Mouse (Mus musculus) MEL (cell line): ENCODE data around the gene Etv5. TPM values are rescaled to one million over a fixed set of nuclear protein-coding genes. Genes with fewer than 3 reads are reported as not detected.

ENCODE experiments used
- DNase-seq: peaks from one replicate; pipeline ENCODE4 v3.0.0; 2011; ENCODE audit warnings: low read depth, low spot score
- H3K27ac ChIP-seq: 2 replicates; pipeline ENCODE4 v1.5.1; 2012; ENCODE audit warnings: low read depth, mild to moderate bottlenecking, control low read depth, low read length, moderate library complexity; ENCODE audit not compliant: control insufficient read depth
- H3K27me3 ChIP-seq, 2 experiments: fragments of 150-350 bp in 1 of 2; sonication (generic) in 1 of 2; 2 replicates each; pipeline ENCODE4 v1.6.1; 2012; ENCODE audit warnings: low read length in 2 of 2, mild to moderate bottlenecking in 2 of 2, improper control_type of control experiment in 1 of 2, moderate library complexity in 1 of 2; ENCODE audit not compliant: insufficient read depth in 2 of 2, control insufficient read depth in 1 of 2
- H3K36me3 ChIP-seq, 2 experiments: 2 replicates each; pipeline ENCODE4 v1.6.1; 2012 to 2014; ENCODE audit warnings: low read length in 2 of 2, improper control_type of control experiment in 1 of 2, inconsistent platforms in 1 of 2, mild to moderate bottlenecking in 1 of 2; ENCODE audit not compliant: insufficient read depth in 2 of 2, control insufficient read depth in 1 of 2
- H3K4me1 ChIP-seq, 2 experiments: fragments of 150-350 bp in 1 of 2; sonication (generic) in 1 of 2; 2 replicates each; pipeline ENCODE4 v1.6.1; 2012; ENCODE audit warnings: low read length in 2 of 2, improper control_type of control experiment in 1 of 2, mild to moderate bottlenecking in 1 of 2; ENCODE audit not compliant: insufficient read depth in 2 of 2, control insufficient read depth in 1 of 2
- H3K4me3 ChIP-seq, 2 experiments: fragments of 150-350 bp in 1 of 2; sonication (generic) in 1 of 2; 2 replicates each; pipeline ENCODE4 v1.5.1; 2012; ENCODE audit warnings: low read depth in 2 of 2, low read length in 2 of 2, mild to moderate bottlenecking in 2 of 2, moderate library complexity in 2 of 2, control low read depth in 1 of 2, improper control_type of control experiment in 1 of 2; ENCODE audit not compliant: control insufficient read depth in 1 of 2, insufficient read depth in 1 of 2
- H3K79me2 ChIP-seq: 2 replicates; pipeline ENCODE4 v1.6.1; 2012; ENCODE audit warnings: mild to moderate bottlenecking, low read length, moderate library complexity; ENCODE audit not compliant: control insufficient read depth, poor library complexity, insufficient read depth
- H3K9ac ChIP-seq: 2 replicates; pipeline ENCODE4 v1.6.1; 2012; ENCODE audit warnings: low read depth, mild to moderate bottlenecking, control low read depth, low read length, moderate library complexity; ENCODE audit not compliant: control insufficient read depth, poor library complexity, severe bottlenecking
- H3K9me3 ChIP-seq: fragments of 150-350 bp; sonication (generic); replicated peaks from 2 replicates; pipeline ENCODE4 v1.6.1; 2012; ENCODE audit warnings: mild to moderate bottlenecking, low read length, improper control_type of control experiment, moderate library complexity; ENCODE audit not compliant: insufficient read depth
- BHLHE40 ChIP-seq: IDR thresholded peaks from 2 replicates; pipeline ENCODE4 v1.6.1; 2012; ENCODE audit warnings: low read depth, mild to moderate bottlenecking, inconsistent platforms, low read length, improper control_type of control experiment, borderline replicate concordance
- CHD2 ChIP-seq: IDR thresholded peaks from 2 replicates; pipeline ENCODE4 v1.6.1; 2011; ENCODE audit warnings: low read length, improper control_type of control experiment
- CTCF ChIP-seq, 3 experiments: IDR thresholded peaks in 2 of 3; conservative IDR thresholded peaks in 1 of 3; 2 replicates each; pipeline ENCODE4 v1.5.1; 2011 to 2012; ENCODE audit warnings: low read length in 3 of 3, low read depth in 2 of 3, mild to moderate bottlenecking in 2 of 3, improper control_type of control experiment in 1 of 3, inconsistent platforms in 1 of 3, mixed read lengths in 1 of 3, moderate library complexity in 1 of 3; ENCODE audit not compliant: control insufficient read depth in 1 of 3, insufficient read depth in 1 of 3, poor library complexity in 1 of 3, severe bottlenecking in 1 of 3
- E2F4 ChIP-seq: IDR thresholded peaks from 2 replicates; pipeline ENCODE4 v1.6.1; 2011; ENCODE audit warnings: low read depth, low read length, improper control_type of control experiment, borderline replicate concordance
- EP300 ChIP-seq, 2 experiments: IDR thresholded peaks; 2 replicates each; pipeline ENCODE4 v1.6.1; 2011; ENCODE audit warnings: improper control_type of control experiment in 2 of 2, low read length in 2 of 2, low read depth in 1 of 2, mild to moderate bottlenecking in 1 of 2
- ETS1 ChIP-seq: IDR thresholded peaks from 2 replicates; pipeline ENCODE4 v1.6.1; 2012; ENCODE audit warnings: low read depth, mild to moderate bottlenecking, inconsistent platforms, low read length, improper control_type of control experiment, moderate library complexity
- KAT2A ChIP-seq: conservative IDR thresholded peaks from 2 replicates; pipeline ENCODE4 v1.6.1; 2012; ENCODE audit warnings: low read depth, low read length, improper control_type of control experiment, inconsistent platforms
- MAFK ChIP-seq: IDR thresholded peaks from 2 replicates; pipeline ENCODE4 v1.6.1; 2011; ENCODE audit warnings: low read depth, mild to moderate bottlenecking, low read length, improper control_type of control experiment, borderline replicate concordance
- MAZ ChIP-seq: IDR thresholded peaks from 2 replicates; pipeline ENCODE4 v1.6.1; 2012; ENCODE audit warnings: low read depth, mild to moderate bottlenecking, inconsistent platforms, low read length, improper control_type of control experiment
- MXI1 ChIP-seq: IDR thresholded peaks from 2 replicates; pipeline ENCODE4 v1.6.1; 2011; ENCODE audit warnings: mild to moderate bottlenecking, low read depth, low read length, improper control_type of control experiment
- MYB ChIP-seq: IDR thresholded peaks from 2 replicates; pipeline ENCODE4 v1.6.1; 2011; ENCODE audit warnings: mild to moderate bottlenecking, low read depth, low read length, improper control_type of control experiment
- MYC ChIP-seq: IDR thresholded peaks from 2 replicates; pipeline ENCODE4 v1.6.1; 2011; ENCODE audit warnings: low read depth, mild to moderate bottlenecking, low read length, improper control_type of control experiment, moderate library complexity
- NRF1 ChIP-seq: IDR thresholded peaks from 2 replicates; pipeline ENCODE4 v1.6.1; 2014; ENCODE audit warnings: low read depth, mild to moderate bottlenecking, inconsistent platforms, low read length, improper control_type of control experiment, moderate library complexity; ENCODE audit not compliant: poor library complexity, insufficient read depth, severe bottlenecking
- POLR2AphosphoS5 ChIP-seq: IDR thresholded peaks from 2 replicates; pipeline ENCODE4 v1.6.1; 2012; ENCODE audit warnings: low read depth, borderline replicate concordance, mild to moderate bottlenecking, inconsistent platforms, low read length, moderate library complexity, mixed read lengths
- RCOR1 ChIP-seq: IDR thresholded peaks from 2 replicates; pipeline ENCODE4 v1.6.1; 2012; ENCODE audit warnings: low read depth, mild to moderate bottlenecking, inconsistent platforms, low read length, improper control_type of control experiment
- SIN3A ChIP-seq: IDR thresholded peaks from 2 replicates; pipeline ENCODE4 v1.6.1; 2012; ENCODE audit warnings: low read length, improper control_type of control experiment, inconsistent platforms
- SMC3 ChIP-seq: IDR thresholded peaks from 2 replicates; pipeline ENCODE4 v1.6.1; 2011; ENCODE audit warnings: low read depth, low read length, improper control_type of control experiment
- TBP ChIP-seq: IDR thresholded peaks from 2 replicates; pipeline ENCODE4 v1.8.0; 2011; ENCODE audit warnings: low read depth, low read length, improper control_type of control experiment
- TCF12 ChIP-seq: IDR thresholded peaks from 2 replicates; pipeline ENCODE4 v1.6.1; 2014; ENCODE audit warnings: low read depth, mild to moderate bottlenecking, inconsistent platforms, low read length, improper control_type of control experiment, moderate library complexity
- UBTF ChIP-seq: IDR thresholded peaks from 2 replicates; pipeline ENCODE4 v1.6.1; 2012; ENCODE audit warnings: low read depth, mild to moderate bottlenecking, inconsistent platforms, low read length, improper control_type of control experiment, moderate library complexity, borderline replicate concordance; ENCODE audit not compliant: insufficient read depth
- ZC3H11A ChIP-seq: IDR thresholded peaks from 2 replicates; pipeline ENCODE4 v1.6.1; 2012; ENCODE audit warnings: low read depth, mild to moderate bottlenecking, inconsistent platforms, low read length, improper control_type of control experiment
- ZMIZ1 ChIP-seq: IDR thresholded peaks from 2 replicates; pipeline ENCODE4 v1.6.1; 2012; ENCODE audit warnings: low read depth, mild to moderate bottlenecking, inconsistent platforms, low read length, improper control_type of control experiment, moderate library complexity
- ZNF384 ChIP-seq: IDR thresholded peaks from 2 replicates; pipeline ENCODE4 v1.6.1; 2012; ENCODE audit warnings: low read depth, mild to moderate bottlenecking, inconsistent platforms, low read length, improper control_type of control experiment
- polyA plus RNA-seq, 2 experiments: library from polyadenylated mRNA; stranded (reverse) in 1 of 2; unstranded in 1 of 2; fragments of >175 nt in 1 of 2; fragments of >200 nt in 1 of 2; gene quantifications; 2 replicates each; pipeline versions ENCODE4 v1.2.1 to v1.2.4; 2012; ENCODE audit warnings: low replicate concordance in 2 of 2, low read depth in 1 of 2; ENCODE audit not compliant: insufficient read length in 2 of 2, insufficient read depth in 1 of 2, missing spikeins in 1 of 2
- total RNA-seq: library from RNA; depleted of rRNA; stranded (reverse); fragments of 300-350 nt; gene quantifications from 2 replicates; pipeline ENCODE4 v1.2.3, GENCODE M21; 2012

Etv5 gene
- total and polyA plus RNA-seq, 3 experiments = 8.2 to 18.3 TPM; not detected in 1

DNA sequence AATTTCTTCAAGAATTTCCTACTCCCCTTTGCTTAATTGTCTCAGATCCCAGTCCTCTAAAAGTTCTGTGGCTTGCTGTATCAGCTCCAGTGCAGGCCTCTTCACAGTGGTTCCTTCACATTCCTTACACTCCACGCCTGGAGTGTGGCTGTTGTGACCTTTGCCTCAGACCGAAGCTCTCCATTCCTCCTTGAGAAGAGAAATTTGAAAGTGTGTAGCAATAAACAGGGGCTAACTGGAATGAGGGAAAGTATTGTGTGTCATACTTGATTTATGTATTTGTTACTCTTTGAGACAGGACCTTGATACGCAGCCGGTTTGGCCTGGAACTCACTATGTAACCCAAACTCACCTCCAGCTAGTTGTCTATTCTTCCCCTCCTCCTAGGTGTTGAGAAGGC, 1.8 kb upstream of the Etv5 start:
- no peaks in the 10 kb centered on the region for H3K27me3 ChIP-seq
- H3K4me1 ChIP-seq = peaks cover 0 to 2% of the 10 kb centered on the region in 2 experiments; a peak in 2 of 4 replicates
- no peak overlapping the region for H3K4me3 ChIP-seq
- DNase-seq = no peak
- TF ChIP-seq MYB = no peak
- no peak for TF ChIP-seq E2F4
- no peak for TF ChIP-seq SIN3A
- no peak for TF ChIP-seq UBTF
- no peak for TF ChIP-seq MYC
- TF ChIP-seq ZC3H11A = no peak
- H3K79me2 ChIP-seq = peaks cover 7% of the 10 kb centered on the region
- H3K9me3 ChIP-seq = no peaks in the 10 kb centered on the region
- H3K9ac ChIP-seq = no peak overlapping the region
- peaks cover 0 to 8% of the 10 kb centered on the region in 2 experiments; a peak in 2 of 4 replicates for H3K36me3 ChIP-seq
- no peak overlapping the region for H3K27ac ChIP-seq

DNA sequence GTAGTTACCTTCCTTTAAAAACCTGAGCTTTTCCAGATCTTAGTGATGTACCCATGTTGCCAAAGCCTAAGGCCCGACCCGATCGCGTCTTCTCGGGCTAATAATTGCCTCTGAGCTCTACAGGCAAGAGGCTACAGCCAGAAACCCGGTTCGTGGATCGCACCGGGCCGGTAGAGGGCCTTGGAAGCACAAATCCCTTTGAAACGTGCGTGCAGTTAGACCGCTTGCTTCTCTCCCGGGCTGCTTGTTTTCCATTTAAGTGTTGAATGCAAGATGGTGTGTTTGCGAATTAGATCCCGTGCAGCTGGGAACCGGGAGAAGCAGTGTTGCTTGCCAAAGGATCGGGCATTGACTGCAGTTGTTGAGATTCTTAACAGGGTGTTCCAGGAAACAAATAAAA, 750 bp upstream of the Etv5 start:
- Histone ChIP-seq H3K79me2 (peaks cover 7% of the 10 kb centered on the region), H3K4me1 (peaks cover 0 to 7% of the 10 kb centered on the region in 2 experiments; a peak in 3 of 4 replicates), H3K4me3 (peak overlapping the region; percentile 73 to 92), H3K27me3 (no peaks in the 10 kb centered on the region), H3K9ac (peak overlapping the region; percentile 82), H3K27ac (peak overlapping the region; percentile 90), H3K9me3 (no peaks in the 10 kb centered on the region), H3K36me3 (peaks cover 0 to 13% of the 10 kb centered on the region in 2 experiments; a peak in 2 of 4 replicates)
- peak; percentile 70 for DNase-seq
- TF ChIP-seq MXI1 = peak; percentile 53
- TF ChIP-seq TCF12 = no peak
- TF ChIP-seq MAFK = no peak
- TF ChIP-seq UBTF = 0 out of 2 replicates have a peak, but pooled peaks have one; percentile 40
- peak in 1 of 3 experiments; percentile 5; a peak in 1 of 6 replicates for TF ChIP-seq CTCF (IDR thresholded peaks at IDR 0.05 in 2 of 3, conservative IDR thresholded peaks at IDR 0.05 in 1 of 3; ENCODE audit: control insufficient read depth in 1 of 3, insufficient read depth in 1 of 3, low read depth in 2 of 3, low read length in 3 of 3, poor library complexity in 1 of 3, severe bottlenecking in 1 of 3)
- no peak for TF ChIP-seq BHLHE40

DNA sequence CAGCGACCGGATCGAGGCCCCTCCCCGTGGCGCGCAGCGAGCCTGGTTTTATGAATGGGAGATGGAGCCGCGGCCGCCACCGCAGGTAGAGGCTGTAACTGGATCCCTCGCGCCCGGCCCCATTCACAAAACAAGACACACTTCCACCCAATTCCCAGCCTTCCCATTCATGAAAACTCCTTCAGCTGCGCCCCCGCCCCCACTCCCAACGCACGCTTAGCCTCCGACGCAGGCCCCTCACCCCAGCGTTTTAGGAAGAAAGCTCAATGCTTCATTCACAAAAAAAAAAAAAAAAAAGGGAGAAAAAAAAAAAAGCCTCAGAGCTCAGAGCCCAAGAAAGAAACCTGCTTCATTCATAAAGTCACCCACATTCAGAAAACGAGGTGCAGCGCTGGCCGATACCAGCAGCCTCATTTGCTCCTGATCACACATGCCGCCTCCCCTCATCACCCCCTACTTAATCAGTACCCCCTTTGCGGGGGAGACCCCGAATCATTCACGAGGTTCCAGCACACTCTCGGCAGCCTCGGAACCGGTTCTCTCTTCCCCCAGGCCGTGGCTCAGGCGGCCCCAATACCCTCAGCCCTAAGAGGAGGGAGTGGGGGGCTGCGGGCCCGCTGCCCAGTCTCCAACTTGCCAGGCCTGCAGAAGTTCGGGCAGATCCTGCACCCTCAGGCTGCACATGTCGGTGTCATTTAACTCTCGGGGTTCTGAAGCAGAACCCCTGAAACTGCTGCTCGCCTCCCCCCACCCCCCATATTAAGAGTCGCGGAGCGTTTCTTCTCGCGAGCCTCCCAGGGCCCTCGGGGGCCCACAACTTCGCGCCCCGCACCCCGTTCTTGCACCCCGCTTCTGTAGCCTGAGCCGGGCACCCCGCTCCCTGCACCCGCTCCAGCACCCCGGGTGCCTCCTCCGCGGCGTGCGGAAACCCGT, 812 bp downstream of the Etv5 start:
- Histone ChIP-seq H3K27ac (peak overlapping the region; percentile 53), H3K4me1 (peaks cover 0 to 7% of the 10 kb centered on the region in 2 experiments; a peak in 3 of 4 replicates), H3K9me3 (no peaks in the 10 kb centered on the region), H3K36me3 (peaks cover 0 to 13% of the 10 kb centered on the region in 2 experiments; a peak in 2 of 4 replicates), H3K79me2 (peaks cover 7% of the 10 kb centered on the region), H3K9ac (peak overlapping the region; percentile 89), H3K4me3 (peak overlapping the region; percentile 85 to 91), H3K27me3 (no peaks in the 10 kb centered on the region)
- DNase-seq = peak; percentile 78
- TF ChIP-seq RCOR1 (no peak), EP300 (IDR thresholded peaks at IDR 0.05; ENCODE audit: low read depth in 1 of 2, low read length in 2 of 2) (no peak), POLR2AphosphoS5 (no peak), ETS1 (no peak), ZNF384 (peak; percentile 95), SMC3 (no peak), KAT2A (no peak), ZMIZ1 (no peak), MAZ (no peak), NRF1 (no peak), MYC (no peak), CHD2 (peak; percentile 38; the same call in 1 of the 2 replicates), TBP (0 out of 2 replicates have a peak, but pooled peaks have one; percentile 24), MXI1 (no peak; the same call in 1 of the 2 replicates)
